Mouse (Mus musculus) MEL (cell line): ENCODE data around the gene Rps16.

ENCODE experiments used
- CTCF ChIP-seq, 3 experiments: IDR thresholded peaks in 2 of 3; conservative IDR thresholded peaks in 1 of 3; 2 replicates each; pipeline ENCODE4 v1.5.1; 2011 to 2012; ENCODE audit warnings: low read length in 3 of 3, low read depth in 2 of 3, mild to moderate bottlenecking in 2 of 3, improper control_type of control experiment in 1 of 3, inconsistent platforms in 1 of 3, mixed read lengths in 1 of 3, moderate library complexity in 1 of 3; ENCODE audit not compliant: control insufficient read depth in 1 of 3, insufficient read depth in 1 of 3, poor library complexity in 1 of 3, severe bottlenecking in 1 of 3
- MEF2A ChIP-seq: IDR thresholded peaks from 2 replicates; pipeline ENCODE4 v1.6.1; 2014; ENCODE audit warnings: low read depth, mild to moderate bottlenecking, inconsistent platforms, low read length, improper control_type of control experiment; ENCODE audit not compliant: poor library complexity, insufficient replicate concordance, severe bottlenecking; ENCODE audit errors: extremely low read depth
- POLR2A ChIP-seq, 2 experiments: IDR thresholded peaks; 2 replicates each; pipeline ENCODE4 v1.6.1; 2011 to 2012; ENCODE audit warnings: low read length in 2 of 2, mild to moderate bottlenecking in 2 of 2, control low read depth in 1 of 2, improper control_type of control experiment in 1 of 2, low read depth in 1 of 2, moderate library complexity in 1 of 2; ENCODE audit not compliant: control insufficient read depth in 1 of 2, insufficient read depth in 1 of 2, poor library complexity in 1 of 2
- USF2 ChIP-seq, 2 experiments: IDR thresholded peaks; 2 replicates each; pipeline ENCODE4 v1.6.1; 2011 to 2012; ENCODE audit warnings: improper control_type of control experiment in 2 of 2, low read length in 2 of 2, borderline replicate concordance in 1 of 2, inconsistent platforms in 1 of 2, low read depth in 1 of 2, mild to moderate bottlenecking in 1 of 2; ENCODE audit not compliant: insufficient read depth in 1 of 2

GRCm38 (mm10) chr7:28370977-28371513, 20.6 kb downstream of the Rps16 start:
- TF ChIP-seq CTCF (IDR thresholded peaks at IDR 0.05 in 2 of 3, conservative IDR thresholded peaks at IDR 0.05 in 1 of 3; ENCODE audit: control insufficient read depth in 1 of 3, insufficient read depth in 1 of 3, low read depth in 2 of 3, low read length in 3 of 3, poor library complexity in 1 of 3, severe bottlenecking in 1 of 3) (no peak), MEF2A (no peak), POLR2A (IDR thresholded peaks at IDR 0.05; ENCODE audit: control insufficient read depth in 1 of 2, insufficient read depth in 1 of 2, low read depth in 1 of 2, low read length in 2 of 2, poor library complexity in 1 of 2) (no peak), USF2 (IDR thresholded peaks at IDR 0.05; ENCODE audit: borderline replicate concordance in 1 of 2, insufficient read depth in 1 of 2, low read depth in 1 of 2, low read length in 2 of 2) (no peak)
